Mouse (Mus musculus): Measurements from ENCODE around the gene Rin2.

The Rin2 gene

DNA sequence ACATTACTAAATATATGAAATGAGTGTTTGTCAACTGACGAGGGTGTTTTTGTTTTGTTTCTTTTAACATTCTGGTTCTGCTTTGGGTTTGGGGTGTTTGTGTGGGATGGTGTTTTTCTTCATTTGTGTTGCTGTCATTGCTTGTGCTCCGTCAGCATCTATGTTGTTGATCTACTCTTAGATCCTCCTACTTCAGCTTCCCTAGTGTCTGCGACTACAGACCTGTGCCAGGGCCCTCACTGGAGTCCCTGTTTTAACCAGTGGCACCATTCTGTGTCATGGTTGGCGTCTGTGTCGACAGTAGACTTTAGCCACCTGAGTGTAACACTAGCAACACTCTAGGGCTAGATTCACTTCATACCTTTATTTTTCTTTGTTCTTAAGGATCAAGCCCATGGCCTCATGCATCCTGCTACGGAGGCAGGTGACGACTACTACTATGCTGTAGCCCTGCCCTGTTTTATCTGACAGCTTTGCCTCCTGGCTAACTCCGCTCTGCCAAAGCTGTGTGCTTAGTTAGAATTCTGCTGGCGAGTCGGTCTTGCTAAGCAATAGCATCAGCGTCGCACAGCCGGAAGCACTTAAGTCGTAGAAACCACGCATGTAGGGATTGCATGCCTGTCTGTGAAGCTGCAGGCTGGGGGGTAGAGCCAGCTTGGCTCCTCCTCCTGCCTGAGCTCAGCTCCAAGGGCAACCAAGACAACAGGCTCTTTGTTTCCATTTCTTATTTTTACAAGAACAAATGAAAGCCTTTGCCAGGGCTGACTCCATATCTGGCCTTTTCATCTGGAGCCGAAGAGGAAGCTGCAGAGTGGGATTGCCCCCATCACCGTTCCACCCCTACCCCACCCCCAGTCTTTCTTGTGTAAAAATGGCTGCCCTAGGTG, 157.2 kb downstream of the Rin2 start:
- peak; percentile 25 for DNase-seq

DNA sequence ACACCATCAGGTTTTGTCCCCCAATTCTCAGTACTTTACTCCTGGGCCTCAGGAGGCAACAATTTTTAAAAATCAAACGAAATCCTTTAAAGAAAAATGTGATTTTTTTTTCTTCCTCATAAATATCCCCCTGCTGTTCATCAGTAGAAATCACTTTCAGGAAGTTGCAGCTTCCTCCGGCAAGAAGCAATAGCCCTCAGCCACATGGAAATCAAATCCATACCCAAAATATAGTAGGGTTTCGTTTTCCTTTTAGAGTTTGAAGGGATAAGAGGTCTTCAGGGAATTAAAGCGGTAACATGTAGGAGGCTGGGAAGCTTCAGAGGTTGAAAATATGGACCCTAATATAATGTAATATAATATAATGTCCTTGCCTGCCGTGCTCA, 157.8 kb downstream of the Rin2 start:
- DNase-seq, result no peak

DNA sequence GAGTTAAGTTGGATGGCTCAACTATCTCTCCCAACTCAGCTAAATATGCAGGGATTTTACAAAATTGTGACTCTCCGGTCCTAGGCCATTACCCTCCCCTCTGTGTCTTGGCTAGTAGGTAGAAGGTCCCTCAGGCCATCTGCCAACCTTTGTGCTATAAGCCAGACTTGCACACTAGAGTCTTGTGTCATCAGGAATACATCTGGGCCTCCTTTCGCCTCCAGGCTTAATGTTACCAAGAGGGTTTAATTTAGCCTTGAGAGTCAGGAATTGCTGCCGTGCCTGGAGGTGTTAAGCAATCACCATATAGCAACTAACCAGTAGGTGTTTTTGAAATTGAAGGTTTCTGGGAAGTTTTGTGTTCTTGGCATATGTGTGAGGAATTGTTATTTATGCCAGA, 158.3 kb downstream of the Rin2 start:
- DNase-seq, result no peak

DNA sequence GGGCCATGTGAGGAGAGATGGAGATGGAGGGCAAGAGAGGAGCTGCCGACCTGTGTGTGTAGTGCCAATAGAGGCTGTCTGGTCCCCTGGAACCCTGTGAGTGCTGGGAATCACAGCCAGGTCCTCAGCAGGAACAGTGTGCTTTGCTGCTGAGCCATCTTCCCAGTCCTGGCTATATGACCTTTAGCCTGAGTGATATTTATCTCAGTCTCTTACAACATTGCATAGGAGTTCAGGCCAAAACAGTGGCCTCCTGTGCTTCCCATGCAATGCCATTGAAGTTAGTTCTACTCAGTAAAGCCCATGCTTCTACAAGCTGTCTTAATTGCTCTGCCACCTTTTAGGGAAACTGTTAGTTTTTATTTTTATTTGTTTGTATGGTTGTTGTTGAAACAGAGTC, 160.9 kb downstream of the Rin2 start:
- no peak for DNase-seq

DNA sequence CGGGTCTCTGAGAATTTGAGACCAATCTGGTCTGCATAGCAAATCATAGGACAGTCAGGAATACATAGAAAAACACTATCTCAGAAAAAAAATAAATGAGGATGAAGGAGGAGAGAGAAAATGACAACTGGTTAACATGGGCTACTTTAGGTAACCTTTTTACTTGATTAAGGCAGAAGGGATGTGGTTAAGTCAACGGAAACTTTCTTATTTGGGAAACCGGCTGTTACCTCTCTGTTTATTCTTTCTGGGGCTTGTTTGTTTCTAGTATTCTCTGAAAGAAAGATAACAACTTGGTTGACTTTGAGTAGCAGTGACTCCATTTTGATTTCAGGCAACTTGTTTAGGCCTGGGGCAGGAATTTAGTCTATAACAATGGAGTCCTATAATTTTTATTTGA, 163.7 kb downstream of the Rin2 start:
- DNase-seq, result no peak

DNA sequence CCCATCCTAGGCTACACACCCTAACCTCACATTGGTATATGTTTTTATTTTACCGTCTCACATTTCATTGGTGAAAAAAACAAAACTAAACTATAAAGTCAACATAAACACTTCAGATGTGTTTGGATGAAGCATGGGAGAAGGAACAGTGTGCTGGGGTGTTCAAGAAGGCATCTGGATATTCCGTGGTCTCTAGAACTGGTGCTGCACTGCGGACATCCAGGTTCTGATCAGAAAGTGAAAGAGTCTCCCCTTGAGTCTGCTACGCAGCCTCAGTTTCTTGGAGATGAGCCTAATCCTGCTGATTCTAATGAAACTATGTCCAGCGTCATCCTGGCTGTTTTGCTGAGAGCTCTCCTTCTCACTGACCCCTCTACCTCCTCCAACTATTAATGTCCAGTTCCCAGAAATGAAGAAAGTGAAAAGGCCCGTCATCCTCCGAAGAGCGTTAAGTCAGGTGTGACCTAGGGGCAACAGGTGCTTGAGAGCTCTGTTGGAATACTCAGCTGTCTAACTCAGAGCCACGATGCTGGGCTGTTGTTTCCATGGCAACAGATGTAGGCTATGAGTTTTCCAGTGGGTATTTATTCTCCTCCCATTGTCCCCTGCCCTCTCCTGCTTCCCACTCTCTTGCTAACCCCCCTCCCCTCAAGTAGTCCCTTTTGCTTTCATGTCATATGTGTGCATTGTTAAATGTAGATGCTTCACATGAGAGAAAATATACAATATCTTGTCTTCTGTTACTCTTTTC, 164.7 kb downstream of the Rin2 start:
- DNase-seq, result no peak

DNA sequence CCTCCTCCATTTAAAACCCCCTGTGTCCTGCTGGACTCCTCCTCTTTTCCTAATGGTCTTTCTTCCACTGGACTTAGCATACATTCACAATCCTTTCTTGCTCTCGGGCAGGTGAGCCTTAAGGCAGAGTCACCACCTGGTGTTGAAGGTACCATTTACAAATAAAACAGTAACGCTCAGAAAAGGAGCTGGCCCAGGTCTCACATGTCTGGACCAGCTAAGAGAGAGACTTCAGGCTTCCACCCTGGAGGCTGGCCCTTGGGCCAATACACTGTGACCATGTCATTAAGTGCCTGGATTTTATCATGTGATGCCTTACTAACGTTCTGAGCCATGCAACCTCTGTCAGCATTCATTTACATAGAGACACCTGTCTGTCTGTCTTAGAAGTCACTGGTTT, 165.3 kb downstream of the Rin2 start:
- no peak for DNase-seq

DNA sequence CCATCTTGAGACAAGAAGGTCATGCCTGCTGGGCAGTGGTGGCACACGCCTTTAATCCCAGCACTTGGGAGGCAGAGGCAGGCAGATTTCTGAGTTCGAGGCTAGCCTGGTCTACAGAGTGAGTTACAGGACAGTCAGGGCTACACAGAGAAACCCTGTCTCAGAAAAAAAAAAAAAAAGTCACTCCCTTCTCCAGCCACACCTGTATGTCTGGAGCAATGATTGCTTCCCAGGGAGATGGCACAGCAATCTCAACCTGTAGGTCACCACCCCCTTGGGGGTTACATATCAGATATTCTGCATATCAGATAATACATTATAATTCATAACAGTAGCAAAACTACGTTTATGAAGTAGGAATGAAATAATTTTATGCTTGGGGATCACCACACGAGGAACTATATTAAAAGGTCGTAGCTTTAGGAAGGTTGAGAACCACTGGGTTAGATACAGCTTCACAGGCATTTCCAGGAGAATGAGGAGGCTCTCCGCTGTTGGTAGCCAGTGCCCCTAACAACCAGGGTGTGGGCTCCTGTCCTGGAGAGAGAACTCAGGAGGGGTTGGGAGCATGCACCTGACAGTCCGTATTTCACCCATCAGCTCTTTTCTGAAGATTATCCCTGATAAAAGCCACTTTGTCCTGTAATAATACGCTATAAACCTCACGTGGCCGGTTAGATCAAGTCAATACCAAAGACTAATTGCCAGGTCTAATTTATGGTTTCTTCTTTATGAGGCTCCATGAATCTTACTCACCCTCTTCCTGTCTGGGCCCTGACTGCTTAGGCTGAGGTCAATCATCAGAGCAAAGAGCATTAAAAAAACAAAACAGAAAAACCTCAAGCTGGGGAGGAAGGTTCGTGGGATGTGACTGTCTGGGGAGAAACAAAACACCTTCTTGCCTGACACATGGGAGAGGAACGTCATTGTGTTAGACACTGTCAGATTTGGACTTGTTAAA, 166.2 kb downstream of the Rin2 start:
- DNase-seq, result no peak

DNA sequence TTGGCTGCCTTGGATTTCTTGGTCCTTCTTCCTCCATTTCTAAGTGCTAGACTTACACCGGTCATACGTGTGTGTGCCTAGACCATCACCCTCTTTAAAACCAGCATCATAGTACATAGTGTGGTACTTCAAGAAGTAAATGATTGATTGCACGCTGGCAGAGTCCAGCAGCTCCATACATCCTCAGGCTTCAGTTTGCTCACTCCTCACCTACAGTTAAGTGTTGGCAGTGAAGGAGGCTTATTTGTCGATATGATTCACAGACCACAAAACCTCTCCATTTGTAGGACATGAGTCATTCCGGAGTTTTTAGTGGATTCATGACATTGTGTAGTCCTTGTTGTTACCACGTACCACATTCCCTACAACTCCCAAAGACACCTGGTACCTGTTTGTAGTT, 168.3 kb downstream of the Rin2 start:
- DNase-seq, result no peak

DNA sequence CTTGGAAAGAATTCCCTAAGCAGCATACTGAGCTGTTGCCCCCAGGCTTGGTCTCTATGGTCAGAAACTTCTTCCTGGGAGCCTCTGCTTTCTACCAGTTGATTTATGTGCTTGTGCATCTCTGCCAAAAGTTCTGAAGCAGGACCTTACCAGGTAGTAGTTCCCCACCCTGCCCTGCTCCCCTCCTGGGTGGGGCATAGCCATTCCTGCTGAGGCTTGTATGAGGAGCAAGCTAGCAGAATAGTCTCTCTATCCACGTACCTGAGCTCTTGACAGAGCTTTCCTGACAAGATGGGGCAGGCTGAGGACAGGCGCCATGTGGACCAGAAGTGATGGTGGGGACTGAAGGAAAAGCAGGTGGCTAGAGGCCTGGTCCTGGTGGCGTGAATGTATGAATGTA, 171.6 kb downstream of the Rin2 start:
- no peak for DNase-seq

DNA sequence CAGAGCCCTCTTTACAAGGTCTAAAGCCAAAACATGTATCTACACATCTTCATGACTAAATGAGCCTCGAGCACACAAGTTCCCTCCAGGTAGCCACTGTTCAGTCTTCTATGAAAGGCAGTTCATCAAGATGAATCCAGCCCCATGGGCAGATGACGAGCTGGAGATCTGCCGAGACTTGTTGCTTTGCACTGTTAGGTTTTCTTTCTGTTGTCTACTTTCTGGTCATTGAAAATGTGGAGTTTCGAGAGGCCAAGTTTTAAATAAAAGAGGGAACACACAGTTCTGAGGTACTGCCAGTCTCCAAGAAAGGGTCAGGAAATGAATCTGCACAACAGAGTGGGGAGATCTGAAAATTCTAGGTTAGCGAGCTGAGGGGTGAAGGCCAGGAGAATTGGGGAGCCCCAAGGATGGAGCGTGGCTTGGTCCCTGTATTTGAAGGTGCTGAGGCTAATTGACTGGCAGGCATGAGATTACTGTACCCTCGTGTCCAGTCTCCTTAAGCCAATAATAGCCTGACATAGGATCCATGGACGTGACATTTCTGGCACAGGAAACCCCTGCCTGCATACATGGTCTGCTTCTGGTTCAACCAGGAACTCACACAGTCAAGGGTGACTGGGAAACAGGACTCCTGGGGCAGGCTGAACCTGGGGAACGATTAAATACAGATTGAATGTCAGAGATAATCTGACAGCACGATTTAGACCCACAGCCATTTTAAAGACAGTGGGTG, 174.3 kb downstream of the Rin2 start:
- DNase-seq, result no peak

DNA sequence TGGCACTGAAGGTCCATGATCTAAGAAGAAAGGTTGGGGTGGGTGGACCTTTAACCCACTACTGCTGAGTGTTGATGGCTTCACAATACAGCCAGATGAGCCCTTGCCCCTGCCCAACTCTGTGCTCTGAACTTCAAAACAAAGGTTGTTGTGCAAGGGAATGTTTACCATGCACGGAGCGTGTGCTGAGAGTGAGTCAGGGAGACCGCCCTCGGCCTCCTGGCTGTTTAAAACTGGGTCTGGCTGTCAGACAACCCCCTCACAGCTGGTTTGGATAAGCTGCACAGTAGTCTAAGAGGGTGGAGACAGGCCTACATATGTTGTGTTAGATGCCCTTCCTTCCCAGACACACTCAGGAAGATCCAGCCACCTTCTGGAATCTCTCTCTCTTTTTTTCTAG, 175.8 kb downstream of the Rin2 start:
- peak; percentile 6 for DNase-seq

DNA sequence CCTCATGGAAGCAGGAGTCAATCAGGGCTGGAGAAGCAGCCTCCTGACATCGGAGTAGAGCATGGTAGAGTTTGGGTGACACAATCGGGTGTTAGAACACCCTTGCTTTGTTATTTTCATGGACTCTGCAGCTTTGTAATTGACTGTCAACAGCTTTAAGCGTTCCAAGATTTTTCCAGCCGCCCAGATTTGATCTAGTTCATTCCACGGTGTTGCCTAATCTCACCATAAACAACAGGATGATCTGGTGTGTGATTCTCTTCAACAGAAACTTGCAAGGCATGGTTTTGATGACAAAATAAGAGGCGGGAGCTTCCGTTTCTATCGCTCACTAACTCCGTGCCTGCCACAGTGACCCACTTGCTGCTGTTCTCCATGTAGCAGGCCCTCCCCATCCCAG, 180.8 kb downstream of the Rin2 start:
- no peak for DNase-seq

DNA sequence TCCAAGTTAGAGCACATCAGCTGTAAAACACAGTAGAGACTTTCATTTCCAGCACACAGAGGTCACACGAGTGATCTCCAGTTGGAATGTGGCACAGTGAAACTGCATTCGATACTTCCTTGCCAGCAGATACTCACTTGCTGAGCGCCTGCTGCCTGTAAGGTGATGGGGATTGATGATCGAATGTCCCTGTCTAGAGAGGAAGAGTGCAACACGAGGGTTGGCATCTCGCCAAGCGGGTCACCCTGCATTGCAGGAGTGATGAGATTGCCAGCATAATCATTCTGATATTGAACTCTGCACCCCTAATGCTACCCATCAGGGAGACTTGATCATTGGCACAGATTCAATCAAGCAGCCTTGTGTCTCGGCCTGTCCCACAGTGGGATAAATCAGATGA, 182.8 kb downstream of the Rin2 start:
- no peak for DNase-seq

DNA sequence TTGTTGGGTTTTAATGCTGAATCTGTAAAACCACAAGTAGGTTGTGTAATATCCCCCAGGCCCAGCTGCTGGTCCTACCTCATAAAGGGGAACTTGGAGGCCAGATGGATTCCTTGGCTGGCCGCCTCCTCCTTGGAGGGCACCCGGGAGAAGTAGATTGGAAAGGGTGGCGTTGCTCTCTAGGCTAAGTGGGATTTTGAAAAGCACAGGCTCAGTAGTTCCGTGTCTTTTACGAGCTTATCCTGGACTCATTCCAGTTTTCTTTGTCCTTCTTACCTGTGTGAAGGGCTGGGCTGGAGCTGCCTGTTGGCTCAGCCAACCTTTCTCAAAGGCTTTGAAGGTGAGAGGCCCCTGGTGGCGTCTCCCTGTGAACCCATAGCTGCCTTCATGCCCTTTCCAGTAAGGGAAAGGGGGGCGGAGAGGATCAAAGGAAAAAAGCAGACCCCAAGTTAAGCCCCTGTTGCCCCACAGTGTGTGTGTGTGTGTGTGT, 184.5 kb downstream of the Rin2 start:
- peak; percentile 15 for DNase-seq

DNA sequence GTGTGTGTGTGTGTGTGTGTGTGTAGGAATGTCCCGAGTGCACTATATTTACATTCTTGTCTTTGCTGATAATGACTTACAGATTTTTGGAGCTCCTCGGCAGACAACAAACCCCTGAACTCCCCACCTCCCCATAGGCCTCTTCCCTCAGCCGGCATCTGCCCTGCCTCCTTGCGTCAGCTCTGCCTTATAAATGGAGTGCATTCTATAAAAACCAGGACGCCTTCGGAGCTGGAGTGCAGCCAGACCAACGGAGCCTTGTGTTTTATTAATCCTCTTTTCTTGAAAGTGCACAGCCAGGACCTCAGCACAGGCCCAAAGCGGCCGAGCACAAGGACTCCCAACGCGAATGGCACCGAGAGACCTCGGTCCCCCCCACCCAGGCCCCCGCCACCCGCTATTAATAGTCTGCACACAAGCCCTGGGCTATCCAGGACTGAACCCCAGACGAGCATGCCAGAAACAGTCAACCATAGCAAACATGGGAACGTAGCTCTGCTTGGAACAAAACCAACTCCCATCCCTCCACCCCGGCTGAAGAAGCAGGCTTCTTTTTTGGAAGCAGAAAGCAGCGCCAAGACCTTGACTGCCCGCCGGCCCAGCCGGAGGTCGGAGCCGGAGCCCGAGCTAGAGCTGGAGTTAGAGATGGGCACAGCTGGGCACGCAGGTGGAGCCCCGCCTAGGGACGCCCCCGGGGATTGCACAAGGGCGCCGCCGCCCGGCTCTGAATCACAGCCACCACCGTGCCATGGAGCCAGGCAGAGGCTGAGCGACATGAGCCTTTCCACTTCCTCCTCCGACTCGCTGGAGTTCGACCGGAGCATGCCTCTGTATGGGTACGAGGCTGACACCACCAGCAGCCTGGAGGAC, 185.2 kb downstream of the Rin2 start:
- peak; percentile 52 for DNase-seq

DNA sequence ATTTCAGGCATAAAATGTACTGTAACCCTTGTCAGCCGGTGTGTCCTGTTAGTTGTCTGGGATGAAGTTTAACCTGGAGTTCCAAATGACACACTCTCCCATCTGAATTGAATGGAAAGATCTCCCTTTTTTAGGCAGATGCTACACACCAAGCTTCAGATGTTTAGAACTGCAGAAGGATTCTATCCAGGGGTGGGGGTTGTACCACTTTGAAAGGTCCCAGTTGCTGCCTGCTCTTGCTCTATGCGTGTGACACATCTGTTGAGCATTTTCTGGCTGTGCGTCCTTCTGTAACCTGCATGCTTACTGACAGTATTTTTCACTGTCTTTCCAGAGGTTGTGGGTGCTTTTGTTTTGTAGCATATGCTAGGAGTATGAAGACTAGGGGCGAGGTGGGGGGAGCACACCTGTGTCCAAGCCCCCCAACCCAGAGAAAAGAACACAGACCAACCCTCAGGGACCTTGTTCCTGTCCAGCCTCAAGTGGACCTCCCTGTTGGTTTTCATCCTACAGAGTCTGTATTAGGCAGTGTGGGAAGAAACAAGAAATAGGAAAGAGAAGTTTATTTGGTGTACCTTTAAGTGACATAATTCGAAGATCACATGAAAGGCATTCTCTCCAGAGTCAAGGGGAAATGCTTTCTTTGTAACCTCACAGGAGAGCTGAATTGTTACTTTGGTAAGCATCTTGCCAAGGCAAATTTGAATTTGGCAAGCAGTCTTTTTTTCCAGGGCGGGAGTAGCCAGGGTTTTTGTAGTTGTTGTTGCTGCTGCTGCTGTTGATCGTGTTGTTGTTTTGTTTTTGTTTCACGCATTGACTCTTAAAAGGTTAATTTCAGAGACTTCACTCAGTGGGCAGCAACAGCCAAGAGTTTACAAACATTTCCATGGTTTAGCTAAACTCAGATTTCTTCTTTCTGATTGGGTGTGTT, 186.4 kb downstream of the Rin2 start:
- DNase-seq, result no peak

DNA sequence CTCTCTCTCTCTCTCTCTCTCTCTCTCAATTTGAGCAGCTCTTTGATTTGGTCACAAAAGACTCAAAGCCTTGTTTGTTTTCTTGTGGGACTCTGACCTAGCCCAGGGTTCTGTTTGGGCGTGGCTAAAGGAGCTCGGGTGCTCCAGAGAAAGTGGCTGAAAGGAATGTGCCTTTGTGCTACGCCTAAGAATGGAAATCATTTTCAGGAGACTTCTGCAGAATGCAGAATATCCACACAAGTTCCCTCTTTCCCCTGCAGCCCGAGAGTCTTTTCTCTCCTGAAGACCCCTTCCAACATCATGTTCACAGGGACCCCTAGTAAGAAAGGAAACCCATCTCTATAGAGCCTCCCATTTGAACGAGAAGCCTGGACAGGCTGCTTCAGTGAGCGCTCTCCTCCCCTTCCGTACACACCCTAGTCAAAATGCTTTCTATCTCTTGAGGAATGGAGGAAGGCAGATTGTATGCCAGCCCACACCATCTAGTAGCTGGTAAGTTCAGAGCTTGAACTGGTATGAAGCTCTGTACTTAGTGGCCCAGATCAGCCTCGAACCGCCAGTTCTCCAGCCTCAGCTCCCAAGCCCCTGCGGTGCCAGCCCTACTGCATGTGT, 187.3 kb downstream of the Rin2 start:
- DNase-seq, result no peak

DNA sequence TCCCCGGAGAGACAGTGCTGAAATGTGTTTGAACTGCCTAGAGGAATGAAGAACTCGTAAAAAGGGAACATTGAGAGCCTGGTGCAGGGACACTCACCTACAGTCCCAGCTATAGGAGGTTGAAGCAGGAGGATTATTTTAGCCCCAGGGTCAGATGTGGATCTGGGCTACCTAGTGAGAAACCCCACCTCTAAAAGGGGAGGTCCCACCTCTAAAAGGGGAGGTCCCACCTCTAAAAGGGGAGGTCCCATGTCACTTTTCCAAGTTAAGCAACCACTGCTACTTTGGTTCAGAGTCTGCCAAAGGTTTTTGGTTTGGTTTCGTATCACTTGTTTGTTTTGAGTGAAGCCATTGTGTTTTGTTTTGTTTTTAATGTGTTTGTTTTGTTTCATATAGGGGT, 190.3 kb downstream of the Rin2 start:
- DNase-seq, result no peak

DNA sequence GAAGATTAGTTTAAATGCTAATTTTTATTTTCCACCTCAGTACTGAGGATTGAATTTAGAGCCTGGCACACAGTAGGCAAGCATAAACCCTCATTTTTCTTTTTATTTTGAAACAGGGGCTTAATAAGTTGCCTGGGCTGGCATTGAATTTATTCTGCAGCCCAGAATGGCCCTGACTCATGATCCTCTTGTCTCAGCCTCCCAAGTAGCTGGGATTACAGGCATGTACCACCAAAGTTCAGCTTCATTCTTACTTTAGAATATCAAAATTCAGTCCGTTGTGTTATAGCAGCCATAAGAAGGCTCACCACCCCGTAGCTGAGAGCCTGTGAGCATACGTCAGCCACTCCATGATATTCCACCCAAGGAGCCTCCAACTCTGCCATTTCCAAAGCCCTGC, 191.2 kb downstream of the Rin2 start:
- DNase-seq, result no peak

Data from liver (tissue).